Mouse (Mus musculus) liver, postnatal 0 days (tissue): ENCODE measurements at regions not wholly inside any gene's neighbourhood (a gene's known extent, or its start where the extent isn't known, plus 50 kb on each side); places are given as distances from the start of the nearest gene placed in this dataset.

ENCODE experiments used
- CTCF ChIP-seq: sonication (generic); IDR thresholded peaks from 2 replicates; pipeline ENCODE4 v1.5.1; 2016; ENCODE audit warnings: antibody characterized with exemption, low read depth
- EP300 ChIP-seq: IDR thresholded peaks from 2 replicates; pipeline ENCODE4 v1.6.1; 2016; ENCODE audit warnings: antibody characterized with exemption, low read depth, mild to moderate bottlenecking

GRCm38 (mm10) chr15:52899822-52900221 lies 984.9 kb upstream of the Gm7489 start:
- TF ChIP-seq CTCF (no peak), EP300 (no peak)
